Mouse (Mus musculus): ENCODE data around the gene Cdkal1.

DNA sequence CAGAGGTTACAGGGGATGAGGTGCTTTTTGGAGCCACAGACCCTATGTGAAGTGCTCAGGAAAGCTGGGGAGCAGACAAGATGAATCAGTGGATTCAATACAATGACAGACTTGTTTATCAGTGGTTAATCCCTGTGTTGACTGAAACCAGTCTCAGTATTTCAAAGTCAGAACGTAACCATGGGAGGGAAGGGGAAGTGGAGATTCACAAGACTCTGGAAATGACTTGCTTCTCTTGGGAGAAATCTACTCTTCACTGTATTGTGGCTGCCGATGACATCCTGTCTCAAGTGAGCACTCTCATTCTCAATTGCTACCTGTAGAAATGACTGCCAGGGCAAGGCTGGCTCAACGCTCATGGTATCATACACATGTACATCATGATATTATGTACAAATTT, 371.5 kb downstream of the Cdkal1 start:
- TF ChIP-seq CTCF (IDR thresholded peaks at IDR 0.05; ENCODE audit: control insufficient read depth, insufficient read depth, insufficient read length) (no peak), MYOD1 (IDR thresholded peaks at IDR 0.05; ENCODE audit: control insufficient read depth, insufficient read length, low read depth) (no peak), USF1 (IDR thresholded peaks at IDR 0.05; ENCODE audit: low read depth) (no peak), CEBPB (IDR thresholded peaks at IDR 0.05; ENCODE audit: low read depth) (no peak)
